Mouse (Mus musculus) neural tube, embryonic 10.5 days (tissue): ENCODE results near the gene Slc10a1.

Experiments
- DNase-seq: peaks from one replicate; pipeline ENCODE4 v3.0.0-alpha.2; 2017; ENCODE audit warnings: low spot score; ENCODE audit errors: extremely low spot score

The Slc10a1 gene

DNA sequence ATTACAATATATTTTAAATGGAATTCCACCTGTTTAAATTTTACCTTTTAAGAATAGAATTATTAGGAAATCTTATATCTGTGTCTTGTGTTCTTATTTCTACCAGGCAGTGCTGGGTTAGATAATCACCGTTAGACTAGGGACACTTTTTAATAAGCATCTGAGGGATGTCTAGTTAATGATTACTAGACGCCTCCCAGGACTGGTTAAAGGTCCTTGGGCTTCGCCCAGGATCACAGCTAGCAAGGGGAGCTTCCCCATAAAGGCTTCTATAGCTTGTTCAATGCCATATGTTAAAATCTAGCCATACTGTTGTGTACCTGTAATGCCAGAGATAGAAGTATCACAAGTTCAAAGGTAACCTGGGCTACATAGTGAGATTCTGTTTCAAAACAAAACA is 39.6 kb downstream of the Slc10a1 start:
- DNase-seq: no peak

DNA sequence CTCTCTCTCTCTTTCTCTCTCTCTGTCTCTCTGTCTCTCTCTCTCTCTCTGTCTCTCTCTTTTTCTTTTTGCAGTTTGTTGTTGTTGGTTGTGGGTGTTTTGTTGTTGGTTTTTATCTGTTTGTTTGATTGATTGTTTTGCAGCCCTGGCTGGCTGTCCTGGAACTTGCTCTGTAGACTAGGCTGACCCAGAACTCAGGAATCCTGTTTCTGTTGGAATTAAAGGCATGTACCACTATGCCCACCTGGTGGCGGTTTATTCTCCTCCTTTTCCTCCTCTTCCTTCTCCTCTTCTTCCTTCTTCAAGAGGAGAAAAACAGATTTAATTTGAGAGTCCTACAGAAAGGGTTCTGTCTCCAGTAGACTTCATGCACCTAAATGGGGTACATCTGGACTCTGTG is 41.0 kb downstream of the Slc10a1 start:
- DNase-seq: no peak

DNA sequence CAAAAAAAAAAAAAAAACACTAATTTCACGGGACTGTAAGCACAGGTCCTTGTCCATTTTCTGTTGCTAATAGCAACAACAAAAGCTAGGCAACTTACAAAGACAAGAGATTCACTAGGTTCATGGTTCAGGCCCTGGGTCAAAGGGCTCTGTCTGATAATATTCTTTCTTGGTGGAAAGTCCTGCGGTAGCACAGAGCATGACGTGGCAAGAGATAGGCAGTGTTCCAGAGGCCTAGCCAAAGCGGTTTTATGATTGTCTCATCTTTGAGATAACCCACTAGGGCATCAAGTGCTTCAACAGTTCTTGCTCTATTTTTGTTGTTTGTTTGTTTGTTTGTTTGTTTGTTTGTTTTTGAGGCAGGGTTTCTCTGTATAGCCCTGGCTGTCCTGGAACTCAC is 42.0 kb downstream of the Slc10a1 start:
- DNase-seq: no peak

DNA sequence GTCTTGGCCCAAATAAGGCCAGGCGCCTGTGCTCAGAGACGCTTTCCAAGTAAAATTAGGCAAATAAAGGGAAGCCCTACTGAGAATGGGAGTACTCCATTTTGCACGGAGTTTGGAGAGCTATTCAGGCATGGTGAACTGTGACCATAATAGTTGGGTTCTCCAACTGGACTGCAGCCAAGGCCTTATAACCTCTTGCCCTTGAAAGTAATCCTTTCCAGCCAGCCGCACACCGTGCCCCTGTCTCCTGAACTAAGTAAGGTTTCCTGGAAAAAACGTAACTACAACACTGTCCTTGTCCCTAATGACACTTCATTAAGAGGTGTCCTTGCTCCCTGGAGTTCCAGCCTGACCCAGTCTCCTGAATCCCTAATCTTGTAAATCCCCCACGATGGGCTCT is 42.6 kb downstream of the Slc10a1 start:
- no peak for DNase-seq

DNA sequence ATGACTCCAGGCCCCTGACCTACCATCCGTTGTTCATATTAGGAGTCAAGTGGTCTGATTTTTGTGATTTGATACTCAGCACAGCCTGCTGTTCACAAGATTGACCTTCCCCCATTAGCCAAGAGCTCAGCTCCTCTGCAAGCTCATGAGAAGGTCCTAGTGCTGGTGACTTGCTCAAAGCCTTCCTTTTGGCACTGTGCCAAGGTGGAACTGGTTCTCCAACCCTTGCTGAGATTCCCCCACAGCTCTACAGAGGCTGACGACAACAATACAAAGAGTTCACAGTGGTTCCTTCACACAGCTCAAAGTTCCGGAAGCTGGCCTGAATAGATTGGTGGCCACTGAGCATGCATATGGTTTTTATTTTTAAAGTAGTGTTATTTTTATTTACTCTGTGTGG is 44.3 kb downstream of the Slc10a1 start:
- DNase-seq: no peak

DNA sequence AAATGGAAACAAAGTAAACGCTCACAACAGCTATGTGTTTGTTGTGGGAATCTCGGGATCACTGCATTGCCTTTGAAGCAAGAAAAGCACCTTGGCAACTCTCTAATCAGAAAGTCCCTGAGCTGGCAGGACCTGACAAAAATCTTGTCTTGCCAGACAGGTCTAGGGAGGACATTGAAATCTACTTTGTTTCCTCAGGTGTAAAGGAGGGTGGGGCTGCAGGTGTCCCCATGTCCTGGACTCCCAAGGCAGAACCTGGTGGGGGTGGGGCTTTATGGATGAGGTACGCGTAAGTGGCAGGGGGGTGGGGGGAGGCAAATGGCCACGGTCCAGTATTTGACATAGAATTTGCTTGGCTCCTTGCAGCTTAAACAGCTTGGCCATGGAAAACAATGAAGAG is 44.9 kb downstream of the Slc10a1 start:
- no peak for DNase-seq

DNA sequence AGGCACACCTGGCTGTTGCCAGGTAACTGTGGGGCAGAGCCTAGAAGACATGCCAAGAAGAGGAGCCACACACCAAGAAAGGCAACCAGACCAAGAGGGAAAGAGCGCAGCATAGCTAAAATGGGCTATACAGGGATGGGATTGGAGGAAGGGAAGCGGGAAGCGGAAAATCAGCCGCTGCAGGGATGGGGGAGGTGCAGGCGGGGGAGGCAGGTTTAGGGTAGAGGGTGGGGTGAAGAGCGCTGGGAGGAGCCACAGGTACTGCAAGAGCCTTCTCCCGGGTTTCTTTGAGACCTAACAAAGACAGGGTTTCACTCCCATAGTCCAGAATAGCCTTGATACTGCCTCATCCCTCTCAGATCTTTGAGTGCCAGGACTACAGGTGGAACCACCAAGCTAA is 45.6 kb downstream of the Slc10a1 start:
- no peak for DNase-seq

DNA sequence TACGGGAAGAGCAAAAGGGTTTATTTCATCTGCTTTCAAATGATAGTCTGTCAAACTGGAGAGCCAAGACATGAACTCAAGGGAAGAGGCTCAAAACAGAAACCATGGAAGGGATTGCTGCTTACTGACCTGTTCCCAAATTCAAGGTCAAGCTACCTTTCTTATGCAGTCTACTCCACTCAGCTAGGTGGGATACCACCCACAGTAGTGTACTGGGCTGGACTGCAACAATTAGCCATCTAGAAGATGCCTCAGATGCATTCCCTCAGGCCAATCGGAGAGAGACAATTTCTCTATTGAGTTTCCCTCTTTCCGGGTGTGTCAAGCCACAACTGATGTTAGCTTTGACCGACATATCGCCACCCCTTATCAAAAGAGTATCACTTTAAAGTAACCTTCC is 47.2 kb downstream of the Slc10a1 start:
- DNase-seq: no peak

DNA sequence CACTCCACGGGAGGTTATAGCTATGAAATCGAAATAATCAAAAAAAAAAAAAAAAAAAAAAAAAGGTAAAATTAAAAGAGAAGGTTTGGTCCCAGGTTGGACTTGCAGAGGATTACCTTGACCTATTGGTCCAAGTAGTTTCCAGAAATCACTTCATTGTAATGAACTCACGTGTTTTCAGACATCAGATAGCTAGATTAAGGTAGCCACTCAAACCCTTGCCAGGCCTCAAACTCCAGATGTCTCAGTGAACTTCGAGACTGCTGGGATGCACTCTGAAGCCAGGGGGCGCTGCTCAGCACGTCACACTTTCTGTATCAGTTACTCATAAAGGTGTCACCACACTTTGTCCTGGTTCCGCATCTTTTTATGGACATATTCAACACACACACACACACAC is 50.7 kb downstream of the Slc10a1 start:
- no peak for DNase-seq

DNA sequence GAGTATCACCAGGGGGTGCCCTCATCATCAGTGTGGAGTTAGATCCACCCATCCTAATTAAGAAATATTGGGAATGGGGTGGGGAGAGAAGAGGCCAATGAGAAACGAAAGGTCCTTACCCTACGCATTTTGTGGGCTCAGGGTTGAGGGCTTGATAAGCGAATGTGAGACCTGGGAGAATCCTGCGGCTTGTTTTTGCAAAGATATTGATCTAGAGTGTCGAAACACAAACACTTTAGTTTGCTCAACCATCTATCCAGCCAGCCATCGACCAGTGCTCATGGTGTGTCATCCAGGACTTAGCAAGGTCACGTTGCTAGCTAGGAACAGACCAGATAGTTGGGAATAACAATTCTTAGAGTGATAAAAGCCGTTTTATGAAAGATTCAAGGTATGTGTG is 58.9 kb downstream of the Slc10a1 start:
- no peak for DNase-seq
